In the genomic region with DNA sequence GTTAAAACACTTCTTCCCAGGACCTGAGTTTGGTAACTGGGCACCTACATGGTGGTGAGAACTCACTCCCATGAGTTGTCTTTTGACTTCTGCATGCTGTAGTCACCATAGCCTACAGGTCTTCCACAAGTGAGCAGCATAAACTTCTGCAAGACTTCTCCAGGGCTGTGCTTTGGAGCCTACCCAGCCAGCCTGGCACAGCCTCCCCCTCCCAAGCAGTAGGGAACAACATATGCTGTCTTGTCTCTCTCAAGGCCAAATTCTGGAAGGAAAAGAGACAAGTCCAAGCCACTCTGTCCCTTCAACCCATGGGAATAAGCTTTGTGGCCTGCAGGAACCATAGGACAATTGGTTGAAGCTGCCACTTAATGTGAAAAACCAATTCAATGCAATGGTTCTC, we compare ENCODE assay signal across 26 mouse cellular contexts. TPM values are rescaled to one million over a fixed set of nuclear protein-coding genes. Genes with fewer than 3 reads are reported as not detected.
A peak's percentile ranks its signal among the peaks of the same experiment; 100 is the strongest.
DNase-seq lines count a peak whose midpoint lies in the region; ATAC-seq and TF ChIP-seq lines count a peak whose summit lies in the region.
"Had no signal": no experiment of that assay in that cellular context is flagged by ENCODE, and none has a peak within 500 bp of the region (broad histone marks: within the 10 kb centered on the region; RNA-seq: fewer than 3 reads in every experiment).

No protein-coding gene starts in this region.

- H3K36me3 ChIP-seq in forebrain, embryonic 13.5 days (ENCODE audit: poor library complexity, severe bottlenecking), result peaks cover 15% of the 10 kb centered on the region; the same call in 1 of the 2 replicates
- no peaks in the 10 kb centered on the region for H3K36me3 ChIP-seq in midbrain, embryonic 10.5 days
- H3K36me3 ChIP-seq: forebrain, embryonic 10.5 days had no signal

- no peaks in the 10 kb centered on the region for H3K9me3 ChIP-seq in forebrain, embryonic 13.5 days (replicated peaks)
- no peaks in the 10 kb centered on the region for H3K9me3 ChIP-seq in midbrain, embryonic 10.5 days (replicated peaks)
- H3K9me3 ChIP-seq: forebrain, embryonic 10.5 days; heart, embryonic 10.5 days; heart, embryonic 13.5 days had no signal

- H3K4me2 ChIP-seq in forebrain, embryonic 13.5 days, result no peak overlapping the region
- H3K4me2 ChIP-seq: heart, embryonic 13.5 days; hindbrain, embryonic 14.5 days had no signal

- 0 out of 2 replicates have a peak, but pooled peaks have one; percentile 1 for TF ChIP-seq CTCF in cerebellum, adult 2 months (IDR thresholded peaks at IDR 0.05; ENCODE audit: borderline replicate concordance, insufficient read depth, low read depth, low read length)

- H3K4me3 ChIP-seq in cerebellum, adult 2 months (replicated peaks; ENCODE audit: insufficient read depth, low read depth, low read length), result no peak overlapping the region
- H3K4me3 ChIP-seq in forebrain, embryonic 13.5 days, result no peak overlapping the region
- no peak overlapping the region for H3K4me3 ChIP-seq in midbrain, embryonic 10.5 days
- H3K4me3 ChIP-seq: forebrain, embryonic 10.5 days; heart, adult 2 months; heart, embryonic 10.5 days; heart, embryonic 13.5 days had no signal

- TF ChIP-seq POLR2A in cerebellum, adult 2 months (IDR thresholded peaks at IDR 0.05; ENCODE audit: borderline replicate concordance, insufficient read depth, low read length), result no peak

- H3K27me3 ChIP-seq in cerebellum, adult 2 months (ENCODE audit: control insufficient read depth, insufficient read depth, low read length), result no peaks in the 10 kb centered on the region
- 0 out of 2 replicates have a peak, but pooled peaks cover 2% of the 10 kb centered on the region for H3K27me3 ChIP-seq in forebrain, embryonic 13.5 days
- peaks cover 39% of the 10 kb centered on the region for H3K27me3 ChIP-seq in midbrain, embryonic 10.5 days (ENCODE audit: low read depth, poor library complexity, severe bottlenecking)
- H3K27me3 ChIP-seq: heart, embryonic 13.5 days had no signal

- peaks cover 29% of the 10 kb centered on the region for H3K4me1 ChIP-seq in cerebellum, adult 2 months (ENCODE audit: control insufficient read depth, insufficient read depth, low read length)
- H3K4me1 ChIP-seq in forebrain, embryonic 13.5 days, result no peaks in the 10 kb centered on the region
- peaks cover 4% of the 10 kb centered on the region; the same call in 1 of the 2 replicates for H3K4me1 ChIP-seq in midbrain, embryonic 10.5 days

- H3K27ac ChIP-seq in cerebellum, adult 2 months (ENCODE audit: insufficient read depth, low read length), result no peak overlapping the region
- H3K27ac ChIP-seq in forebrain, embryonic 13.5 days, result no peak overlapping the region
- H3K27ac ChIP-seq in midbrain, embryonic 10.5 days (replicated peaks), result no peak overlapping the region
- H3K27ac ChIP-seq: forebrain, embryonic 10.5 days; heart, adult 2 months; heart, embryonic 10.5 days; heart, embryonic 13.5 days; hindbrain, embryonic 14.5 days; hindbrain, postnatal 0 days had no signal

- ATAC-seq in cerebellum, adult (ENCODE audit: insufficient number of reproducible peaks, low FRiP score, low TSS enrichment), result no peak
- ATAC-seq in forebrain, embryonic 13.5 days, result no peak
- ATAC-seq: CD4-positive, CD25-positive, alpha-beta regulatory T cell, adult 4 months; forebrain, embryonic 14.5 days; forebrain, postnatal 0 days; hindbrain, postnatal 0 days; inflammation-experienced regulatory T-cells, adult 6 months; intestine, embryonic 16.5 days had no signal

- peak; percentile 56 to 66 for DNase-seq in cerebellum, adult 2 months
- DNase-seq in cerebellum, adult 8-10 months, result peak; percentile 43
- peak; percentile 65 for DNase-seq in cerebellum, adult 9-11 months
- DNase-seq in cerebellum, postnatal 36 days, result peak; percentile 36 to 44
- no peak for DNase-seq in midbrain, embryonic 10.5 days (ENCODE audit: low spot score)
- DNase-seq: adrenal gland, adult 2 months; adrenal gland, postnatal 14 days; forebrain, postnatal 0 days; gastrocnemius, postnatal 10 days; gastrocnemius, postnatal 36 days; heart, adult 2 months; heart, postnatal 14 days; heart, postnatal 4 days; kidney, adult 18-20 months; kidney, adult 9 months had no signal

- no peak overlapping the region for H3K9ac ChIP-seq in forebrain, embryonic 13.5 days
- H3K9ac ChIP-seq: forebrain, postnatal 0 days; heart, embryonic 13.5 days; hindbrain, embryonic 14.5 days had no signal

RNA-seq across cellular contexts. Expression of a gene that starts 11.7 kb away (rescaled TPM):
- 169 and 172 TPM in 2 replicates for polyA plus RNA-seq in cerebellum, adult 2 months (2012; rRNA removed)
- polyA plus RNA-seq in forebrain, embryonic 13.5 days (2015; fragmentation: Nextera tagmentation; extraction: Ambion mirVana), result 20.9 and 22.7 TPM in 2 replicates
- 8.7 and 10.5 TPM in 2 replicates for polyA plus RNA-seq in midbrain, embryonic 10.5 days (2016; fragmentation: Nextera tagmentation; extraction: Ambion mirVana)

RNA-seq across cellular contexts. Expression of a gene that starts 29.5 kb away (rescaled TPM):
- polyA plus RNA-seq in cerebellum, adult 2 months (2012; rRNA removed), result 70.7 and 75.2 TPM in 2 replicates
- polyA plus RNA-seq in forebrain, embryonic 13.5 days (2015; fragmentation: Nextera tagmentation; extraction: Ambion mirVana), result 7.1 and 8.5 TPM in 2 replicates
- 4.2 and 6.4 TPM in 2 replicates for polyA plus RNA-seq in midbrain, embryonic 10.5 days (2016; fragmentation: Nextera tagmentation; extraction: Ambion mirVana)
